Mouse (Mus musculus): Measurements from ENCODE around the gene Fndc3b. TPM values are rescaled to one million over a fixed set of nuclear protein-coding genes. Genes with fewer than 3 reads are reported as not detected.

Fndc3b gene
- polyA plus RNA-seq, 1 experiment: 7.1 TPM

- TF ChIP-seq POLR2A (IDR thresholded peaks at IDR 0.05; ENCODE audit: extremely low read depth, insufficient read depth, low read length) (no peak), CTCF (IDR thresholded peaks at IDR 0.05; ENCODE audit: extremely low read depth, insufficient read depth, low read length) (no peak)
- Histone ChIP-seq H3K4me3 (ENCODE audit: insufficient read depth, low read length) (no peak overlapping the region), H3K4me1 (ENCODE audit: control insufficient read depth, insufficient read depth, low read length) (peaks cover 5% of the 10 kb centered on the region), H3K27ac (ENCODE audit: insufficient read depth, low read length) (no peak overlapping the region)
These were observed 133.6 kb downstream of the Fndc3b start for GRCm38 (mm10) chr3:27577349-27578025.

GRCm38 (mm10) chr3:27574241-27574640, 136.9 kb downstream of the Fndc3b start:
- H3K27ac ChIP-seq (ENCODE audit: insufficient read depth, low read length): no peak overlapping the region
- TF ChIP-seq CTCF (IDR thresholded peaks at IDR 0.05; ENCODE audit: extremely low read depth, insufficient read depth, low read length) (no peak), POLR2A (IDR thresholded peaks at IDR 0.05; ENCODE audit: extremely low read depth, insufficient read depth, low read length) (no peak)
- no peaks in the 10 kb centered on the region for H3K4me1 ChIP-seq (ENCODE audit: control insufficient read depth, insufficient read depth, low read length)
- H3K4me3 ChIP-seq (ENCODE audit: insufficient read depth, low read length): no peak overlapping the region

- TF ChIP-seq CTCF (IDR thresholded peaks at IDR 0.05; ENCODE audit: extremely low read depth, insufficient read depth, low read length) (no peak), POLR2A (IDR thresholded peaks at IDR 0.05; ENCODE audit: extremely low read depth, insufficient read depth, low read length) (no peak)
- no peak overlapping the region for H3K4me3 ChIP-seq (ENCODE audit: insufficient read depth, low read length)
- no peaks in the 10 kb centered on the region for H3K4me1 ChIP-seq (ENCODE audit: control insufficient read depth, insufficient read depth, low read length)
- H3K27ac ChIP-seq (ENCODE audit: insufficient read depth, low read length): no peak overlapping the region
These were observed 137.6 kb downstream of the Fndc3b start for GRCm38 (mm10) chr3:27573458-27573857.

GRCm38 (mm10) chr3:27572305-27572704, 138.8 kb downstream of the Fndc3b start:
- Histone ChIP-seq H3K4me3 (ENCODE audit: insufficient read depth, low read length) (no peak overlapping the region), H3K4me1 (ENCODE audit: control insufficient read depth, insufficient read depth, low read length) (no peaks in the 10 kb centered on the region), H3K27ac (ENCODE audit: insufficient read depth, low read length) (no peak overlapping the region)
- TF ChIP-seq POLR2A (IDR thresholded peaks at IDR 0.05; ENCODE audit: extremely low read depth, insufficient read depth, low read length): no peak
- peak; percentile 29; the same call in 1 of the 2 replicates for TF ChIP-seq CTCF (IDR thresholded peaks at IDR 0.05; ENCODE audit: extremely low read depth, insufficient read depth, low read length)

- Histone ChIP-seq H3K4me1 (ENCODE audit: control insufficient read depth, insufficient read depth, low read length) (peaks cover 2% of the 10 kb centered on the region; the same call in 1 of the 2 replicates), H3K27ac (ENCODE audit: insufficient read depth, low read length) (no peak overlapping the region), H3K4me3 (ENCODE audit: insufficient read depth, low read length) (no peak overlapping the region)
- TF ChIP-seq POLR2A (IDR thresholded peaks at IDR 0.05; ENCODE audit: extremely low read depth, insufficient read depth, low read length): no peak
- TF ChIP-seq CTCF (IDR thresholded peaks at IDR 0.05; ENCODE audit: extremely low read depth, insufficient read depth, low read length): no peak
These were observed 145.8 kb downstream of the Fndc3b start for GRCm38 (mm10) chr3:27565314-27565713.

GRCm38 (mm10) chr3:27563047-27563624, 148.0 kb downstream of the Fndc3b start:
- H3K27ac ChIP-seq (ENCODE audit: insufficient read depth, low read length): no peak overlapping the region
- peaks cover 2% of the 10 kb centered on the region; the same call in 1 of the 2 replicates for H3K4me1 ChIP-seq (ENCODE audit: control insufficient read depth, insufficient read depth, low read length)
- TF ChIP-seq POLR2A (IDR thresholded peaks at IDR 0.05; ENCODE audit: extremely low read depth, insufficient read depth, low read length): no peak
- TF ChIP-seq CTCF (IDR thresholded peaks at IDR 0.05; ENCODE audit: extremely low read depth, insufficient read depth, low read length): no peak
- H3K4me3 ChIP-seq (ENCODE audit: insufficient read depth, low read length): no peak overlapping the region

GRCm38 (mm10) chr3:27562476-27562875, 148.6 kb downstream of the Fndc3b start:
- TF ChIP-seq CTCF (IDR thresholded peaks at IDR 0.05; ENCODE audit: extremely low read depth, insufficient read depth, low read length) (no peak), POLR2A (IDR thresholded peaks at IDR 0.05; ENCODE audit: extremely low read depth, insufficient read depth, low read length) (no peak)
- Histone ChIP-seq H3K27ac (ENCODE audit: insufficient read depth, low read length) (no peak overlapping the region), H3K4me3 (ENCODE audit: insufficient read depth, low read length) (no peak overlapping the region), H3K4me1 (ENCODE audit: control insufficient read depth, insufficient read depth, low read length) (peaks cover 2% of the 10 kb centered on the region; the same call in 1 of the 2 replicates)

- H3K27ac ChIP-seq (ENCODE audit: insufficient read depth, low read length): no peak overlapping the region
- no peak for TF ChIP-seq POLR2A (IDR thresholded peaks at IDR 0.05; ENCODE audit: extremely low read depth, insufficient read depth, low read length)
- TF ChIP-seq CTCF (IDR thresholded peaks at IDR 0.05; ENCODE audit: extremely low read depth, insufficient read depth, low read length): no peak
- H3K4me3 ChIP-seq (ENCODE audit: insufficient read depth, low read length): no peak overlapping the region
- peaks cover 2% of the 10 kb centered on the region; the same call in 1 of the 2 replicates for H3K4me1 ChIP-seq (ENCODE audit: control insufficient read depth, insufficient read depth, low read length)
These were observed 149.2 kb downstream of the Fndc3b start for GRCm38 (mm10) chr3:27561921-27562320.

- H3K27ac ChIP-seq (ENCODE audit: insufficient read depth, low read length): no peak overlapping the region
- H3K4me1 ChIP-seq (ENCODE audit: control insufficient read depth, insufficient read depth, low read length): 0 out of 2 replicates have a peak, but pooled peaks cover 2% of the 10 kb centered on the region
- H3K4me3 ChIP-seq (ENCODE audit: insufficient read depth, low read length): no peak overlapping the region
- TF ChIP-seq POLR2A (IDR thresholded peaks at IDR 0.05; ENCODE audit: extremely low read depth, insufficient read depth, low read length): no peak
- no peak for TF ChIP-seq CTCF (IDR thresholded peaks at IDR 0.05; ENCODE audit: extremely low read depth, insufficient read depth, low read length)
These were observed 151.8 kb downstream of the Fndc3b start for GRCm38 (mm10) chr3:27559316-27559715.

All from cortical plate, adult 2 months (tissue).